Mouse (Mus musculus): ENCODE data around the gene Lhx3. TPM values are rescaled to one million over a fixed set of nuclear protein-coding genes. Genes with fewer than 3 reads are reported as not detected.

The Lhx3 gene
- not detected in 2 replicates for polyA plus RNA-seq (2015; fragmentation: Nextera tagmentation; extraction: Ambion mirVana)

DNA sequence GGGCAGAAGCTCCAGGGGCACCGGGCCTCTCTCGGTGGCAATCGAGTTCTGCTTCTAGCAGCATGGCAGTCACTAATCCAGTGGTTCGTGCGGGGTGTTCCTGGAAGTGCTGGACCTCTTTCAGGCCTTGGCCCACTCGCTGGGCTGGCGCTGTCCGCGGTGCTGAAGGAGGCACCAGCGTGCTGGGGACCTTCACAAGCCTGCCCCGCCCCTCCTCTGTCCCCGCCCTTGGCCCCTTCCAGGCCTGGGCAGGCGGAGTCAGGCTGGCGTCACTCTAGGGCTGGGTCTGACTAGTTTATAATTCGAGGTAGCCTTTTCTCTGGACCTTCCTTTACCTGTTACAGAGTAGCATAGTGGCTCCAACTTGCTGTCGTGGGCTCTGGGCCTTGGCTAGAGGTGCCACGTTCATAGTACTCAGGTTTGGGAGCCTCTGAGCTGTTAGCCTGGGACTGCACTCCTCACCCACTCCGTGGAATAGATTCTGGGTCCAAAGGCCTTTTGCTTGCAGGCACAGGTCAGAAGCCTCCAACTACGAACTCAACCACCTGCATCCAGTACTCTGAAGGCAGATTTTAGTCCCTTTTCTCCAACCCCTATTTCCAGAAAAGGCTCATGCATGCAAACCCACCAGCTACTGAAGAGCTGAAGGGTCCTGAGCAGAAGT is at the start of gene Lhx3:
Lhx3 (minus strand) TSS at position 164 of the 664 bp plus-strand sequence.
- H3K4me2 ChIP-seq (ENCODE audit: low read depth, low read length): no peak within 1 kb of the TSS
- no peaks in the 10 kb centered on the region for H3K9me3 ChIP-seq (replicated peaks; ENCODE audit: control insufficient read depth, low read length)
- H3K4me1 ChIP-seq (ENCODE audit: control insufficient read depth, insufficient read depth, low read length): no peaks in the 10 kb centered on the region
- H3K36me3 ChIP-seq (ENCODE audit: control insufficient read depth, insufficient read depth, low read length): peaks cover 16% of the 10 kb centered on the region; the same call in 1 of the 2 replicates
- 6% methylated on average over 19 of the region's 19 CpGs for WGBS
- H3K9ac ChIP-seq (ENCODE audit: low read length): no peak within 1 kb of the TSS
- no peak within 1 kb of the TSS for H3K27ac ChIP-seq (ENCODE audit: low read length)
- peaks cover 48% of the 10 kb centered on the region for H3K27me3 ChIP-seq (ENCODE audit: control insufficient read depth, insufficient read depth, low read length)
- no peak within 1 kb of the TSS for H3K4me3 ChIP-seq (replicated peaks; ENCODE audit: low read length)
- ATAC-seq (ENCODE audit: insufficient read depth, low FRiP score): peak; percentile 92

DNA sequence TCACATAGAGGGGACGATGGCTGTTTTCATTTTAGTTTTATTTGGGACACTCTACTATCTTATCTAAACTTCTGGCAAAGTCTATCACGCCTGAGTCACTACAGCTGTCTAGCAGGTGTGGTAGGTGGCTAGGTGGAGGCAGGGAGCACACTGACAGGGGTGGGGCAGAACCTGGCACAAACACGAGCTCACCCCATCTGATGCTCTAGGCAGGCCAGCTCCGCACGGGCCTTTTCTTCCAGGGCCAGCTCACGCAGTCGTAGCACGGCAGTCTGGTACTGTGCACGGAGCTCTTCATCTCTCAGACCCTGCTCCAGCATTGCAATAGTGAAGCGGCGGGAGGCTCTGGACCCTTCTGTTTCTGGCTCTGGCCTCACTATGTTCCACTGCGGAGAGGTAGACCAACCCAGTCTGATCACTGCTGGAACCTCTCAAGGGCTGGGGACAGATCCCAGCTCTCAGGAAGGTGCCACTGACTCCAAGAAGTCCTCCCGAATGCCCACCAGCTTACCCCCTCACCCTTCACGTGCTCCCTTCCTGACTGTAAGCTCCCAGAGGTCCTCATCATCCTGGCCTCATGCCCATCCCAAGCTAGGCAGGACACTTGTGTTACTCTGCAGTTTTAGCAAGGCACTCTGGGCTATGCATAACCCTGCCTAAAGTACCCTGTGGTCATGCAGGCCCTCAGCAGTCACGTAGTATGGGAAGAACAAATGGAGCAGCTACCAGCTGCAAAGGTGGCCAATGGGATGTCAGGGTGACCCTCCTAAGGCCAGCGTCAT is 49.4 kb upstream of the Lhx3 start:
- 0 out of 2 replicates have a peak, but pooled peaks have one; percentile 42 for ATAC-seq (ENCODE audit: insufficient read depth, low FRiP score)
- no peaks in the 10 kb centered on the region for H3K36me3 ChIP-seq (ENCODE audit: control insufficient read depth, insufficient read depth, low read length)
- H3K4me2 ChIP-seq (ENCODE audit: low read depth, low read length): no peak overlapping the region
- no peaks in the 10 kb centered on the region for H3K27me3 ChIP-seq (ENCODE audit: control insufficient read depth, insufficient read depth, low read length)
- H3K9ac ChIP-seq (ENCODE audit: low read length): no peak overlapping the region
- no peaks in the 10 kb centered on the region for H3K9me3 ChIP-seq (replicated peaks; ENCODE audit: control insufficient read depth, low read length)
- no peak overlapping the region for H3K4me3 ChIP-seq (replicated peaks; ENCODE audit: low read length)
- peak overlapping the region; percentile 34; the same call in 1 of the 2 replicates for H3K27ac ChIP-seq (ENCODE audit: low read length)
- 73% methylated on average over 16 of the region's 16 CpGs for WGBS
- no peaks in the 10 kb centered on the region; the same call in 1 of the 2 replicates for H3K4me1 ChIP-seq (ENCODE audit: control insufficient read depth, insufficient read depth, low read length)

DNA sequence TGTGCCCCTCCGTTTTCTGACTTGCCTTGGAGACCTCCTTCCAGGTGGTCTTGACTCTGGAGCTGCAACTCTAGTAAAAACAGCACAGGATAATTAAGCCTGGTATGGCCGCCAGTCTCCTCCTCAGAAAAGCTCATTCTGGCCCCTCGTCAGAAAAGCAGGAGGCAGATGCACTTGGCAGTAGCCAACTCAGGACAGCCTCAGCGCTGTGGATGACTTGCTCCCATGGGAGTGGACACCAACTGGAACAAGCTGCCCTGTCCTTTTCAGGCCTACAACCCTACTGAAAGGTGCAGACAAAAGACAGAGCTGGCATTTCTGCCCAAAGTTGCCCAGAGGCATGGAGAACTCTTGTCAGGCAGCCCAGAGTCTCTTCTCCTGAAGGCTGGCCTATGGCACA is 46.7 kb upstream of the Lhx3 start:
- H3K4me3 ChIP-seq (replicated peaks; ENCODE audit: low read length): no peak overlapping the region
- 62% methylated on average over 4 of the region's 4 CpGs for WGBS

DNA sequence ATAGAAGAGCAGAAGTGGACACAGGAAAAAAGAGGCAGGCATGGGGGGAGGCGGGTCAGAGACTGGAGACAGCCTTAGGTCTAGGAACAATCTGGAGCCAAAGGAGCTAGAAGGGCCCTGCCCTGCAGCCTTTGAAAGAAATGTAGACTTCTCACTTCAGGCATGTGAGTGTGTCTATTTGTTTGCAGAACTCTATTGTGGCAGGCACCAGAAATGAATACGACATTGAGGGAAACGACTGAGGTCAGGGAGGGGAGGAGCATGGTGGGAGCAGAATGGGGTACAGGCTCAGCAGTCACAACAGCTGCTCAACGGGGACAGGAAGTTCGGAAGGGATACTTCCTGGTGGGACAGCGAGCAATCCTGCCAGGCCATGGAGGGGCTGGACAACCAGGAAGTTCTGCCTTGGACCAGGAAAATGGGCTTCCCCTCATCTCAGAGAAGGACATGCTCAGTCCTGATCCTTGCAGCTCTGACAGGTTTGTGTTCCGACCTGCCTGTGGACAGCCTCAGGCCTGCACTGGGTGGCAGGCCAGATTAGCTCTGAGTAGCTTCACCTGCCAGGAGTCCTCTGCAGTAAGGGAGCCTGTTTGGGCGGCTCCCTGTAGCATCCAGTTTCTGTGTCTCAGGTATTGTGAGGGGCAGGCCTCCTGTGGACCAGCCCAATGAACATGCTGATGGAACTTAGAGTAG is 44.6 kb upstream of the Lhx3 start:
- Histone ChIP-seq H3K9ac (ENCODE audit: low read length) (no peak overlapping the region), H3K9me3 (replicated peaks; ENCODE audit: control insufficient read depth, low read length) (no peaks in the 10 kb centered on the region), H3K36me3 (ENCODE audit: control insufficient read depth, insufficient read depth, low read length) (no peaks in the 10 kb centered on the region), H3K27me3 (ENCODE audit: control insufficient read depth, insufficient read depth, low read length) (no peaks in the 10 kb centered on the region), H3K4me2 (ENCODE audit: low read depth, low read length) (no peak overlapping the region), H3K4me3 (replicated peaks; ENCODE audit: low read length) (no peak overlapping the region), H3K27ac (ENCODE audit: low read length) (peak overlapping the region; percentile 86), H3K4me1 (ENCODE audit: control insufficient read depth, insufficient read depth, low read length) (no peaks in the 10 kb centered on the region; the same call in 1 of the 2 replicates)
- ATAC-seq (ENCODE audit: insufficient read depth, low FRiP score): peak; percentile 57; the same call in 1 of the 2 replicates
- WGBS: 44% methylated on average over 8 of the region's 8 CpGs

More for the DNA sequence above, 46.7 kb upstream of the Lhx3 start:
- ATAC-seq (ENCODE audit: insufficient read depth, low FRiP score): no peak
- Histone ChIP-seq H3K27ac (ENCODE audit: low read length) (no peak overlapping the region), H3K4me2 (ENCODE audit: low read depth, low read length) (no peak overlapping the region), H3K9me3 (replicated peaks; ENCODE audit: control insufficient read depth, low read length) (no peaks in the 10 kb centered on the region), H3K4me1 (ENCODE audit: control insufficient read depth, insufficient read depth, low read length) (no peaks in the 10 kb centered on the region; the same call in 1 of the 2 replicates), H3K9ac (ENCODE audit: low read length) (no peak overlapping the region), H3K27me3 (ENCODE audit: control insufficient read depth, insufficient read depth, low read length) (no peaks in the 10 kb centered on the region), H3K36me3 (ENCODE audit: control insufficient read depth, insufficient read depth, low read length) (no peaks in the 10 kb centered on the region)

DNA sequence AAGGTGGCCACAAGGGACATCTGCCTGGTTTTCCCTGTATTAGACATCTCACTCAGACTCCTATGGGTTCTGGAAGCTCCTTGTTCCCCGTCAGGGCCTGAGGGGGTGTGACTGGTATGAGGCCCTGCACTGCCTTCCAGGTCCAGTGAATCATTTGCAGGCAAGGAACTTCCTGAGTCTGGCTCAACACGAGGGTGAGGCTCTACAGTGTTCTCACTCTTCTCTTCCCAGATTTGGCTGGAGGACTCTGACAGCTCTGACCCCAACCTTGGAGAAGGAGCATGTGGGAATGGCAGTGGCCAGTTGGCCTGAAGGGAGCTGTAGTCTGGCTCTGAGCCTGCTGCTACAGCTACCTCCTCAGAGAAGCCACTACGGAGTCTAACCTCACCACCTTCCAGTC is 39.4 kb upstream of the Lhx3 start:
- Histone ChIP-seq H3K4me1 (ENCODE audit: control insufficient read depth, insufficient read depth, low read length) (no peaks in the 10 kb centered on the region; the same call in 1 of the 2 replicates), H3K36me3 (ENCODE audit: control insufficient read depth, insufficient read depth, low read length) (no peaks in the 10 kb centered on the region), H3K4me3 (replicated peaks; ENCODE audit: low read length) (no peak overlapping the region), H3K9ac (ENCODE audit: low read length) (no peak overlapping the region), H3K27ac (ENCODE audit: low read length) (no peak overlapping the region), H3K4me2 (ENCODE audit: low read depth, low read length) (no peak overlapping the region), H3K9me3 (replicated peaks; ENCODE audit: control insufficient read depth, low read length) (no peaks in the 10 kb centered on the region), H3K27me3 (ENCODE audit: control insufficient read depth, insufficient read depth, low read length) (no peaks in the 10 kb centered on the region)
- peak; percentile 35; the same call in 1 of the 2 replicates for ATAC-seq (ENCODE audit: insufficient read depth, low FRiP score)
- WGBS: 42% methylated on average over 3 of the region's 3 CpGs

DNA sequence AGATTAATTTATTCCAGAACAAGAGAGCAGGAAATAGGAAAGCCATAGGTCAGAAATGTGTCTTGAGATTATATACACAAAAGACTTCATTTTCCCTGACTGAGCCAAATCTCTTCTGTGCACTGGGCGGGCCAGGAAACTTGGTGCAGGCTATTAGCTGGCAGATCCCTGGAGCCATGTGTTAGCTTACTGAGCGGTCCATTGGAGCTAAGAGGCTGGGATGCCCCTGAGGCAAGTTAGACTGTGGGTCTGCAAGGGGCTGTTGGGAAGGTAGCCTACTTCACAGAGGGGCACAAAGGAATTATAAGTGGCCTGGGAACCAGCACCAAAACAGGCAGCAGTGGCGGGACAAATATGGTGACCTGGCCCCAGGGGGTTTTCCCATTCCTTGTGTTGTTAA is 32.8 kb upstream of the Lhx3 start:
- Histone ChIP-seq H3K9ac (ENCODE audit: low read length) (no peak overlapping the region), H3K36me3 (ENCODE audit: control insufficient read depth, insufficient read depth, low read length) (no peaks in the 10 kb centered on the region), H3K4me3 (replicated peaks; ENCODE audit: low read length) (no peak overlapping the region), H3K27ac (ENCODE audit: low read length) (no peak overlapping the region), H3K27me3 (ENCODE audit: control insufficient read depth, insufficient read depth, low read length) (no peaks in the 10 kb centered on the region), H3K9me3 (replicated peaks; ENCODE audit: control insufficient read depth, low read length) (no peaks in the 10 kb centered on the region), H3K4me2 (ENCODE audit: low read depth, low read length) (no peak overlapping the region), H3K4me1 (ENCODE audit: control insufficient read depth, insufficient read depth, low read length) (peaks cover 20% of the 10 kb centered on the region; the same call in 1 of the 2 replicates)
- ATAC-seq (ENCODE audit: insufficient read depth, low FRiP score): no peak
- 45% methylated on average over 3 of the region's 3 CpGs for WGBS

DNA sequence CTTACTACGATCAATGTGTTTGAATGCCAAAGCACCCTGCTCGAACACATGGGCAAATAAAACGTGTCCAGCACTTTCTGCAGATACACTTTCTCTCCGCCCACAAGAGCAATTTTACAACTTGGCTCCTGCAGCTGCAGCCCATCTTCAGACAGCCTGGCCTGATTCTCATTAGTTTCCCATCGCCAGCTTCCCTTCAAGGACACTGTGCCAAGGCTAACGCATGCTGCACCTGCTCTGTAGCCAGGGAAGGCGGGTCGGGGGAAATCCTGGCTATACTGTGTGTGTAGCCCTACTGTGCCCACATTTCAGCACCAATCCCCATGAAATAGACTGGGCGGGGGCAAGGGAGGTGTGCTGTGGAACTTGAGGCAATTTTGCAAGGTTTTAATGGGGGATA is 32.2 kb upstream of the Lhx3 start:
- WGBS: 40% methylated on average over 9 of the region's 9 CpGs

DNA sequence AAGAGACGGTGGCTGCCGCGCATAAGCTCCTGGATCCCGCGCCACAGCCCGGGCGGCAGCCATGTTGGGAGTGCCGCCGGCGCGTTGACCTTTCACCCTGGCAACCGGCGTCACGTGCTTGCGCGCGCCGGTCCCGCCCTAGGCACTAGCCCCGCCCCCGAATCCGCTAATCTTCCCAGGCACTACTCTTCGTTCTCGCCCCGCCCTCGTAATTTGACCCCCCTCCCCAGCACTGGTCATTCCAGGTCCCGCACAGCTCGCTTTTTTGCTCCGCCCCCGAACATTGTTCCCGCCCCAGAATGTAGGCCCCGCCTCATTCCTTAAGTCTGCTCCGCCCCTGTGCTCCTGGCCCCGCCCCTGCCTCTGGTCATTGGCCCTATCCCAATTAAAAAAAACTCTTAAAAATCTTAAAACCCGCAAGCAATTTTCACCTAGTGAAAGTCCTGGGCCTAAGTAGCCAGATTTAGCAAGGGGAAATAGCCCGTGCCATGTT is 29.2 kb upstream of the Lhx3 start, which contains the start of gene Qsox2:
Qsox2 (minus strand) TSS at position 236 of the 493 bp plus-strand sequence.
- Histone ChIP-seq H3K4me1 (ENCODE audit: control insufficient read depth, insufficient read depth, low read length) (peaks cover 26% of the 10 kb centered on the region; the same call in 1 of the 2 replicates), H3K36me3 (ENCODE audit: control insufficient read depth, insufficient read depth, low read length) (no peaks in the 10 kb centered on the region), H3K9ac (ENCODE audit: low read length) (peak within 1 kb of the TSS; percentile 92), H3K9me3 (replicated peaks; ENCODE audit: control insufficient read depth, low read length) (no peaks in the 10 kb centered on the region), H3K27ac (ENCODE audit: low read length) (peak within 1 kb of the TSS; percentile 78), H3K4me3 (replicated peaks; ENCODE audit: low read length) (peak within 1 kb of the TSS; percentile 89), H3K27me3 (ENCODE audit: control insufficient read depth, insufficient read depth, low read length) (no peaks in the 10 kb centered on the region), H3K4me2 (ENCODE audit: low read depth, low read length) (peak within 1 kb of the TSS; percentile 71)
- under 1% methylated on average over 36 of the region's 36 CpGs for WGBS
- ATAC-seq (ENCODE audit: insufficient read depth, low FRiP score): peak; percentile 93

More for the DNA sequence above, 32.2 kb upstream of the Lhx3 start:
- no peak overlapping the region for H3K4me2 ChIP-seq (ENCODE audit: low read depth, low read length)
- no peak overlapping the region for H3K9ac ChIP-seq (ENCODE audit: low read length)
- no peaks in the 10 kb centered on the region for H3K27me3 ChIP-seq (ENCODE audit: control insufficient read depth, insufficient read depth, low read length)
- H3K27ac ChIP-seq (ENCODE audit: low read length): no peak overlapping the region; the same call in 1 of the 2 replicates
- no peak overlapping the region for H3K4me3 ChIP-seq (replicated peaks; ENCODE audit: low read length)
- no peaks in the 10 kb centered on the region for H3K9me3 ChIP-seq (replicated peaks; ENCODE audit: control insufficient read depth, low read length)
- peaks cover 23% of the 10 kb centered on the region; the same call in 1 of the 2 replicates for H3K4me1 ChIP-seq (ENCODE audit: control insufficient read depth, insufficient read depth, low read length)
- H3K36me3 ChIP-seq (ENCODE audit: control insufficient read depth, insufficient read depth, low read length): no peaks in the 10 kb centered on the region
- no peak for ATAC-seq (ENCODE audit: insufficient read depth, low FRiP score)
